Mouse (Mus musculus) testis, adult 2 months (tissue): ENCODE measurements around the gene Ano8.

Experiments used
- CTCF ChIP-seq: fragments of 200-500 bp; IDR thresholded peaks from 2 replicates; pipeline ENCODE4 v1.5.1; 2012; ENCODE audit warnings: low read depth, mild to moderate bottlenecking, inconsistent platforms, low read length, moderate library complexity; ENCODE audit not compliant: control insufficient read depth, insufficient read depth, insufficient replicate concordance
- POLR2A ChIP-seq: fragments of 200-500 bp; IDR thresholded peaks from 2 replicates; pipeline ENCODE4 v1.6.1; 2012; ENCODE audit warnings: low read depth, mild to moderate bottlenecking, inconsistent platforms, low read length, moderate library complexity; ENCODE audit not compliant: control insufficient read depth

GRCm38 (mm10) chr8:71496481-71496880 lies 10.7 kb upstream of the Ano8 start:
- TF ChIP-seq CTCF, result no peak
- no peak for TF ChIP-seq POLR2A
